Mouse (Mus musculus): ENCODE results near the gene Osbpl5. TPM values are rescaled to one million over a fixed set of nuclear protein-coding genes. Genes with fewer than 3 reads are reported as not detected.
A peak's percentile ranks its signal among the peaks of the same experiment; 100 is the strongest.

The Osbpl5 gene
- polyA plus RNA-seq, 1 experiment from 2014 or later, result 43.5 TPM

DNA sequence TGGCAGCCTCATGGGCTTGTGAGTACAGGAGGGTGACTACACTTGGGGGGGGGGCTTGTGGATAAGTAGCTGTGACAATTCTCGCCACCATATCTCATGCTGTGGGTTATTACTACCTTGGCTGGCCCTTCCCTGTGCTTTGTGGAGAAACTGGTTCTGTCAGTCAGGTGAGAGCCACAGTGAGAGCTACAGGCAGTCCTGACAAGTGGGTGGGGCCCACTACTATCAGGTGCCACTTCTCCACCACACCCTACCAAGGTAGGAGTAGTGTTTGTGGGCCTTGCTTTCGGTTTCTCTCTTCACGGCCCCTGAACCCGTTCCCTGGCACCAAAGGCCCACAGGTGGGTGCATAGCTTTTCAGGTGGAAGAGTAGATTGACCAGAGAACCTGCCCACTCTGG, 32.9 kb downstream of the Osbpl5 start:
- H3K9me3 ChIP-seq (replicated peaks; ENCODE audit: control insufficient read depth, low read length), result no peaks in the 10 kb centered on the region
- peak overlapping the region; percentile 32 for H3K4me3 ChIP-seq (replicated peaks; ENCODE audit: low read length)
- H3K4me1 ChIP-seq (ENCODE audit: control insufficient read depth, insufficient read depth, low read length), result peaks cover 20% of the 10 kb centered on the region; the same call in 1 of the 2 replicates
- H3K27me3 ChIP-seq (ENCODE audit: control insufficient read depth, insufficient read depth, low read length), result no peaks in the 10 kb centered on the region
- 58% methylated on average over 4 of the region's 4 CpGs for WGBS
- peak; percentile 94 for ATAC-seq (ENCODE audit: insufficient read depth, low FRiP score)
- H3K27ac ChIP-seq (ENCODE audit: low read length), result peak overlapping the region; percentile 90
- peak overlapping the region; percentile 60 for H3K9ac ChIP-seq (ENCODE audit: low read length)
- H3K4me2 ChIP-seq (ENCODE audit: low read depth, low read length), result peak overlapping the region; percentile 52
- H3K36me3 ChIP-seq (ENCODE audit: control insufficient read depth, insufficient read depth, low read length), result no peaks in the 10 kb centered on the region; the same call in 1 of the 2 replicates

DNA sequence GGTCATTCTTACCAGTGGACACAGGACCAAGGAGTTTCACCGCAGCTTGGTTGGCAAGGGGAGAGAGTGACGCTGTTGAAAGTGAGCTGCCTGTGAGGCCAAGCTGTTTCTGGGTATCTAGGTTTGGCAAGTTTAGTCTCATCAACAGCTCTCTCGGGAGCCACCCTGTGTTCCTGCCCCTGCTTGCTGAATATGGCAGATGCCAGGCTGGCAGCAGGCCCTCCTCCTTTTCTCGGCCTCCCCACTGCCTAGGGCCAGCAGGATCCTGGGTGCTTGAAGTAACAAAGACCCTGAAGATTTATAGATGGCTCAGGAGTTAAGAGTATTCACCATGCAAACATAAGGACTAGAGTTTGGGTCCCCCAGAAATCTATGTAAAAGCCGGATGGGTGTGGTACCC, 34.1 kb downstream of the Osbpl5 start:
- Histone ChIP-seq H3K27ac (ENCODE audit: low read length) (peak overlapping the region; percentile 90), H3K9me3 (replicated peaks; ENCODE audit: control insufficient read depth, low read length) (no peaks in the 10 kb centered on the region), H3K4me1 (ENCODE audit: control insufficient read depth, insufficient read depth, low read length) (peaks cover 27% of the 10 kb centered on the region), H3K27me3 (ENCODE audit: control insufficient read depth, insufficient read depth, low read length) (no peaks in the 10 kb centered on the region), H3K36me3 (ENCODE audit: control insufficient read depth, insufficient read depth, low read length) (no peaks in the 10 kb centered on the region; the same call in 1 of the 2 replicates), H3K4me3 (replicated peaks; ENCODE audit: low read length) (no peak overlapping the region), H3K9ac (ENCODE audit: low read length) (no peak overlapping the region), H3K4me2 (ENCODE audit: low read depth, low read length) (no peak overlapping the region)
- WGBS, result 81% methylated on average over 5 of the region's 5 CpGs
- no peak for ATAC-seq (ENCODE audit: insufficient read depth, low FRiP score)

DNA sequence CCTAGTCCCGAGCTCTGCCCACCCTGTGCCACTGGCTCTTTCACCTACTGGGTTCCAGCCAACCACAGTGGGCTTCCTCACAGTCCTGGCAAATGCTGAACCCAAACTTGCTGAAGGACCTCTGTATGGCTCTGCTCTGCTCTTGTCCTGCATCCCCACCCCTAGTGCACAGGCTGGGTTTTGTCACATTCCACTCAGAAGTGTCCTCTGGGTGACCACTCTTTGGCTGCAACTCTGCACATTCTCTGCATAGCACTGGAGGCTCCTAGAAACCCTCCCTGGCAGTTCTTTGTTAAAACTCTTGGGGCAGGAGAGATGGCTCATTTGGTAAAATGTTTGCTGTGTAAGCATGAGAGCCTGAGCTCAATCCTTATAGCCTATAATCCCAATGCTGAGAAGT, 39.0 kb downstream of the Osbpl5 start:
- Histone ChIP-seq H3K27ac (ENCODE audit: low read length) (no peak overlapping the region), H3K4me2 (ENCODE audit: low read depth, low read length) (no peak overlapping the region), H3K4me3 (replicated peaks; ENCODE audit: low read length) (no peak overlapping the region), H3K9me3 (replicated peaks; ENCODE audit: control insufficient read depth, low read length) (no peaks in the 10 kb centered on the region), H3K27me3 (ENCODE audit: control insufficient read depth, insufficient read depth, low read length) (no peaks in the 10 kb centered on the region), H3K4me1 (ENCODE audit: control insufficient read depth, insufficient read depth, low read length) (peaks cover 21% of the 10 kb centered on the region), H3K9ac (ENCODE audit: low read length) (no peak overlapping the region), H3K36me3 (ENCODE audit: control insufficient read depth, insufficient read depth, low read length) (peaks cover 3% of the 10 kb centered on the region; the same call in 1 of the 2 replicates)
- 62% methylated on average over 1 of the region's 1 CpGs for WGBS
- ATAC-seq (ENCODE audit: insufficient read depth, low FRiP score), result peak; percentile 6; the same call in 1 of the 2 replicates

DNA sequence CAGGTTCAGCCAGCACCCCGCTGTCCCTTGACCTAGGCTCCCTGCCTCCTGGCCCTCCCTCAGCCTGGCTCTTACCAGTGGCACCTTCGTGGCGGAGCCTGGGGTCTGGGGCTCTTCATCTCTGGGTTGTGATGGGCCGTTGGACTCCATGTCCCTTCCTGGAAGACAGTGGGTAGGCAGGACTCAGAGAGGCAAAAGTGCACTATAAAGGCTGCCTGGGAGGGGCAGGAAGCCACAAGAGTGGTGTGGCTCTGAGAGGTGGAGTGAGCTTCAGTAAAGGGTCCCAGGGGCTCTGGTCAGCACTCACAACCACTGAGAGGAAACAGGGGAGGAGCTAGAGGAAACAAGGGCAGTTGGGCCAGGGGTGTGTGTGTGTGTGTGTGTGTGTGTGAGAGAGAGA, 43.4 kb downstream of the Osbpl5 start:
- Histone ChIP-seq H3K9me3 (replicated peaks; ENCODE audit: control insufficient read depth, low read length) (no peaks in the 10 kb centered on the region), H3K4me3 (replicated peaks; ENCODE audit: low read length) (no peak overlapping the region), H3K36me3 (ENCODE audit: control insufficient read depth, insufficient read depth, low read length) (peaks cover 13% of the 10 kb centered on the region), H3K4me1 (ENCODE audit: control insufficient read depth, insufficient read depth, low read length) (peaks cover 4% of the 10 kb centered on the region; the same call in 1 of the 2 replicates), H3K27me3 (ENCODE audit: control insufficient read depth, insufficient read depth, low read length) (no peaks in the 10 kb centered on the region), H3K9ac (ENCODE audit: low read length) (0 out of 2 replicates have a peak overlapping the region, but pooled peaks have one; percentile 2), H3K4me2 (ENCODE audit: low read depth, low read length) (no peak overlapping the region), H3K27ac (ENCODE audit: low read length) (no peak overlapping the region)
- ATAC-seq (ENCODE audit: insufficient read depth, low FRiP score), result no peak
- WGBS, result 75% methylated on average over 4 of the region's 4 CpGs

DNA sequence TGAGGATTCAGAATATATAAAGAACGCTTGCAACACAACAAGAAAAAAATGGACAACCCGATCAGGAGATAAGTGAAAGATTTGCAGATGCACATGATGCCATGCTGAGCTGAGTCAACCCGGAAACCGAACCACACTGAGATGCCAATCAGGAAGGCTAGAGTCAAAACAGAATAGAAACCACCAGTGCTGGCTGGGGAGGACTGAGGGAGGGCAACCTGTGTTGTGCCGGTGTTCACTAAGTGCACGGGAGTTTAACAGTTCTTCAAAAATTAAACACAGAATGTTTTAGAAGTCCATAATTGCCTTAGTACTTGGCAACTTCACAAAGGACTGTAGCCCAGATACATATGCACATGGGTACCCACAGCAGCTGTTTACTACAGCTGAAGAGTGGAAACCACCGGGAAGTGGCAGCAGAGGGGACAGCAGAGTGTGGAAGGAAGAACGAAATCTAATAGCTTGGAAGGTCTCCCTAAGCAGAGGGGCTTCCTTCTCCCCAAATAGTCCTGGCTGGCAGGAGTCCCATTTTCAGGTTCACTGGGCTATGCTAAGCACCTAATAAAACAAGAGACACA, 43.9 kb downstream of the Osbpl5 start:
- no peak for ATAC-seq (ENCODE audit: insufficient read depth, low FRiP score)
- H3K9me3 ChIP-seq (replicated peaks; ENCODE audit: control insufficient read depth, low read length), result no peaks in the 10 kb centered on the region
- 0 out of 2 replicates have a peak overlapping the region, but pooled peaks have one; percentile 2 for H3K9ac ChIP-seq (ENCODE audit: low read length)
- H3K27ac ChIP-seq (ENCODE audit: low read length), result no peak overlapping the region
- H3K4me1 ChIP-seq (ENCODE audit: control insufficient read depth, insufficient read depth, low read length), result no peaks in the 10 kb centered on the region
- H3K36me3 ChIP-seq (ENCODE audit: control insufficient read depth, insufficient read depth, low read length), result peaks cover 13% of the 10 kb centered on the region
- H3K4me3 ChIP-seq (replicated peaks; ENCODE audit: low read length), result no peak overlapping the region
- H3K4me2 ChIP-seq (ENCODE audit: low read depth, low read length), result no peak overlapping the region
- WGBS, result 76% methylated on average over 8 of the region's 8 CpGs
- H3K27me3 ChIP-seq (ENCODE audit: control insufficient read depth, insufficient read depth, low read length), result no peaks in the 10 kb centered on the region

DNA sequence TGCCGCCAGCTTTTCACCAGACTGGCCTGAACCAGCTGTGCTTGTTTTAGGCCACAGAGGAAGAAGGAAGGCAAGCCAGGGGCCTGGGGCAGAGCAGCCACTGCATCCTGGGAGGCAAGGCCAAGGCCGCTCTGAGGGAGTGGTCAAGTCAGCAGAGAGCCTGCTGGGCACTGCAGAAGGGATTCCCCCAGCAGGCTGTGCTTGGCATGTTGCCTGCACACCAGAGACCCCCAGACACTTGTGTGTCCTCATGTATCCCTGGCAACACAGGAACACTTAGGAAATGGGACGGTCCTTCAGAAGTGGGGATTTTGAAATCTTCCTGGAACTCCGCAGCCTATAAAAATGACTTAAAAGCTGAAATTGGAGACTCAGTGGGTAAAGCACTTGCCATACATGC, 44.8 kb downstream of the Osbpl5 start:
- Histone ChIP-seq H3K4me1 (ENCODE audit: control insufficient read depth, insufficient read depth, low read length) (no peaks in the 10 kb centered on the region), H3K27me3 (ENCODE audit: control insufficient read depth, insufficient read depth, low read length) (no peaks in the 10 kb centered on the region), H3K9ac (ENCODE audit: low read length) (no peak overlapping the region), H3K27ac (ENCODE audit: low read length) (no peak overlapping the region), H3K9me3 (replicated peaks; ENCODE audit: control insufficient read depth, low read length) (no peaks in the 10 kb centered on the region), H3K4me2 (ENCODE audit: low read depth, low read length) (no peak overlapping the region), H3K4me3 (replicated peaks; ENCODE audit: low read length) (no peak overlapping the region), H3K36me3 (ENCODE audit: control insufficient read depth, insufficient read depth, low read length) (peaks cover 13% of the 10 kb centered on the region)
- 49% methylated on average over 4 of the region's 4 CpGs for WGBS
- ATAC-seq (ENCODE audit: insufficient read depth, low FRiP score), result no peak

DNA sequence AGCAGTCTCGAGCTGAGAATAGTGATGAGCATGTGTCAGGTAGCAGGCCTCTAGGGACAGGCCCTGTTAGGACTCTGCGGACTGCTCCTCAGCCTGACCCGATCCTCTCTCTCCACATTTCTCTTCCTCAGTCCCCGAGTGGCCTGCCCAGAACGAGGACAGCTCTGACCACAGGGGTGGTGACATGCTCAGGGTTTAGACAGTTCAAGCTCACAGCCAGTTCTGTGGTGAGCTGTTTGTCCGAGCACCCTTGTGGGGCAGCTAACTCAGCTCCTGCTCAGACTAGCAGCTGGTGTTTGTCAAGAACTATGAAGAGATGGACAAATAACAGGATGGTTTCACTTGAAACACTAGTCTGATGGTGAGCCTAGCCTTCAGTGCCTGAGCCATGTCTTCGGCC, 45.4 kb downstream of the Osbpl5 start:
- no peaks in the 10 kb centered on the region for H3K9me3 ChIP-seq (replicated peaks; ENCODE audit: control insufficient read depth, low read length)
- no peak overlapping the region for H3K9ac ChIP-seq (ENCODE audit: low read length)
- ATAC-seq (ENCODE audit: insufficient read depth, low FRiP score), result no peak
- H3K4me3 ChIP-seq (replicated peaks; ENCODE audit: low read length), result no peak overlapping the region
- H3K4me2 ChIP-seq (ENCODE audit: low read depth, low read length), result no peak overlapping the region
- H3K27ac ChIP-seq (ENCODE audit: low read length), result no peak overlapping the region
- H3K36me3 ChIP-seq (ENCODE audit: control insufficient read depth, insufficient read depth, low read length), result peaks cover 13% of the 10 kb centered on the region
- no peaks in the 10 kb centered on the region for H3K4me1 ChIP-seq (ENCODE audit: control insufficient read depth, insufficient read depth, low read length)
- no peaks in the 10 kb centered on the region for H3K27me3 ChIP-seq (ENCODE audit: control insufficient read depth, insufficient read depth, low read length)
- WGBS, result 66% methylated on average over 7 of the region's 7 CpGs

DNA sequence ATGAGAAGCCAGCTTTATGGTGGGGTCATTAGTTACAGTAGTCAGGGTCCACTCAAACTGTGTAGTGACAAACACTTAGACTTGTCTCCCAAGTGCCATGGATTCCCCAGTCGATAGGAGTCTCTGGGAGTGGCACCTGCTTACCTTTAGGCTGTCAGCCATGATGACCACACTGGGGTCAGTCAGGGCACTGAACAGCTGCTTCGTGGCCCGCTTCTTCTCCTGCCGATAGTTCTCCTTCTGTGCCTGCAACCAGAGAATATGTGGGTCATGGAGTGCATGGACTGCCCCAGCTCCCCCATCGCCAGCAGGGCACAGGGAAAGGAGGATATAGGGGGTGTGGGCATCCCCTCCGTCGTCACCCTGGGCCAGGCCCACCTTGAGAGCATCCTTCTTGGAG, 47.4 kb downstream of the Osbpl5 start:
- ATAC-seq (ENCODE audit: insufficient read depth, low FRiP score), result no peak
- no peaks in the 10 kb centered on the region for H3K4me1 ChIP-seq (ENCODE audit: control insufficient read depth, insufficient read depth, low read length)
- 84% methylated on average over 7 of the region's 7 CpGs for WGBS
- no peak overlapping the region for H3K4me2 ChIP-seq (ENCODE audit: low read depth, low read length)
- no peak overlapping the region for H3K27ac ChIP-seq (ENCODE audit: low read length)
- no peak overlapping the region for H3K4me3 ChIP-seq (replicated peaks; ENCODE audit: low read length)
- H3K9me3 ChIP-seq (replicated peaks; ENCODE audit: control insufficient read depth, low read length), result no peaks in the 10 kb centered on the region
- H3K27me3 ChIP-seq (ENCODE audit: control insufficient read depth, insufficient read depth, low read length), result no peaks in the 10 kb centered on the region
- H3K36me3 ChIP-seq (ENCODE audit: control insufficient read depth, insufficient read depth, low read length), result peaks cover 12% of the 10 kb centered on the region
- no peak overlapping the region for H3K9ac ChIP-seq (ENCODE audit: low read length)

DNA sequence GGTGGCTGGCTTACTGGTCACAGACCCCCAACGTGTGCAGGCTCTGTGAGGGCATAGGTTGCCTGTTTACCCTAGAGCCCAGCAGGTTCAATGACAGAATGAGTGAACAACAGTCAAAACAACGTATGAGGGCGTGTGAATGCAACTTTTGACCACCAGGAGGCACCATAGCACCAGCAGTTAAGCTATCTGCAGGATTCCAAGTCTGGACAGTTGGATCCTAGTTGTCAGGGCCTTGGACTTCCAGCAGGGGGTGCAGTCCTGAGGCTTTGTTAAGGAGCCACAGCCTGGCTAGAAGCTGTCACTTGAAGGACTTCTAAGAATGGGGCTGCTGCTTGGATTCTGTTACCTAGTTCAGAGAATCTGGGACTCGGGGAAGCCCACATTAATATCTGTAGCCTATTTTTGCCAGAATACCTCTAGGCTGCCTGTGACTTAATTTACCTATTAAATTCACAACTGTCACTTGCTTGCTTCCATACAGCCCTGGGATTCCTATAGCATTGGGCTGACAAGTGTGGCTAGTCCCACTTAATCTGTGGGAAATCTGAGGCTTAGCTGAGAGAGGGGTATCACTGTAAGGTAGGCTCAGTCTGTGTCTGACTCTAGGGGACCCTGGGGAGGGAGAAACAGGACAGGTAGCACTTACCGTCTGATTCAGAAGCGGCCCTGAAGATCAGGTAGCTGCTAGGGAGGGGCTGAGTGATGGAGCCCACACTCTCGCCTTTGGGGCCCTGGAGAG, 49.9 kb downstream of the Osbpl5 start:
- Histone ChIP-seq H3K27ac (ENCODE audit: low read length) (0 out of 2 replicates have a peak overlapping the region, but pooled peaks have one; percentile 6), H3K36me3 (ENCODE audit: control insufficient read depth, insufficient read depth, low read length) (peaks cover 16% of the 10 kb centered on the region), H3K4me3 (replicated peaks; ENCODE audit: low read length) (no peak overlapping the region), H3K4me1 (ENCODE audit: control insufficient read depth, insufficient read depth, low read length) (no peaks in the 10 kb centered on the region), H3K4me2 (ENCODE audit: low read depth, low read length) (no peak overlapping the region), H3K9ac (ENCODE audit: low read length) (no peak overlapping the region), H3K27me3 (ENCODE audit: control insufficient read depth, insufficient read depth, low read length) (no peaks in the 10 kb centered on the region), H3K9me3 (replicated peaks; ENCODE audit: control insufficient read depth, low read length) (no peaks in the 10 kb centered on the region)
- WGBS, result 41% methylated on average over 7 of the region's 7 CpGs
- ATAC-seq (ENCODE audit: insufficient read depth, low FRiP score), result peak; percentile 82; the same call in 1 of the 2 replicates
